Mouse (Mus musculus) layer of hippocampus, adult 9-10 months (tissue): Measurements from ENCODE around the gene Eefsec.

Experiments
- DNase-seq: peaks from one replicate; pipeline ENCODE4 v3.0.0; 2022; ENCODE audit warnings: low spot score

Eefsec gene

GRCm38 (mm10) chr6:88260645-88261044, 185.7 kb downstream of the Eefsec start:
- no peak for DNase-seq

- DNase-seq = no peak
These were observed 186.7 kb downstream of the Eefsec start for GRCm38 (mm10) chr6:88259621-88260020.

- DNase-seq = no peak
These were observed 190.9 kb downstream of the Eefsec start for GRCm38 (mm10) chr6:88255435-88255834.

GRCm38 (mm10) chr6:88254082-88254481, 192.3 kb downstream of the Eefsec start:
- no peak for DNase-seq

GRCm38 (mm10) chr6:88251798-88252478, 194.4 kb downstream of the Eefsec start:
- DNase-seq = no peak

GRCm38 (mm10) chr6:88251396-88251795, 194.9 kb downstream of the Eefsec start:
- DNase-seq = no peak

GRCm38 (mm10) chr6:88249231-88249630, 197.1 kb downstream of the Eefsec start:
- no peak for DNase-seq

- no peak for DNase-seq
These were observed 203.7 kb downstream of the Eefsec start for GRCm38 (mm10) chr6:88242604-88243003.

- no peak for DNase-seq
These were observed 209.8 kb downstream of the Eefsec start for GRCm38 (mm10) chr6:88236513-88236912.

GRCm38 (mm10) chr6:88235983-88236382, 210.4 kb downstream of the Eefsec start:
- DNase-seq = no peak

- no peak for DNase-seq
These were observed 210.9 kb downstream of the Eefsec start for GRCm38 (mm10) chr6:88235461-88235860.

GRCm38 (mm10) chr6:88233996-88234395, 212.3 kb downstream of the Eefsec start:
- no peak for DNase-seq

GRCm38 (mm10) chr6:88232221-88232620, 214.1 kb downstream of the Eefsec start:
- no peak for DNase-seq

- no peak for DNase-seq
These were observed 214.5 kb downstream of the Eefsec start for GRCm38 (mm10) chr6:88231821-88232220.

- DNase-seq = no peak
These were observed 217.1 kb downstream of the Eefsec start for GRCm38 (mm10) chr6:88229221-88229620.

GRCm38 (mm10) chr6:88227537-88227936, 218.8 kb downstream of the Eefsec start:
- no peak for DNase-seq

- no peak for DNase-seq
These were observed 219.8 kb downstream of the Eefsec start for GRCm38 (mm10) chr6:88226570-88226994.

- DNase-seq = no peak
These were observed 224.4 kb downstream of the Eefsec start, which contains the start of gene Dnajb8 for GRCm38 (mm10) chr6:88221968-88222367. Gene Dnajb8, plus strand, starts transcription at chr6:88222268.

GRCm38 (mm10) chr6:88219094-88219493, 227.2 kb downstream of the Eefsec start:
- DNase-seq = no peak

- no peak for DNase-seq
These were observed 230.1 kb downstream of the Eefsec start for GRCm38 (mm10) chr6:88216199-88216598.

GRCm38 (mm10) chr6:88215797-88216196, 230.5 kb downstream of the Eefsec start:
- no peak for DNase-seq

GRCm38 (mm10) chr6:88210182-88210581, 236.2 kb downstream of the Eefsec start:
- DNase-seq = no peak

GRCm38 (mm10) chr6:88209453-88209852, 236.9 kb downstream of the Eefsec start:
- DNase-seq = no peak

GRCm38 (mm10) chr6:88208321-88208720, 238.0 kb downstream of the Eefsec start:
- no peak for DNase-seq
